Mouse (Mus musculus) erythroblast, embryonic 14.5 days (primary cell): ENCODE data around the gene Olfr684. TPM values are rescaled to one million over a fixed set of nuclear protein-coding genes. Genes with fewer than 3 reads are reported as not detected.

Experiments used
- H3K27me3 ChIP-seq: 2 replicates; pipeline ENCODE4 v1.6.1; 2012; ENCODE audit warnings: inconsistent platforms; ENCODE audit not compliant: control insufficient read depth
- H3K36me3 ChIP-seq: 2 replicates; pipeline ENCODE4 v1.6.1; 2012; ENCODE audit warnings: mild to moderate bottlenecking, inconsistent platforms; ENCODE audit not compliant: control insufficient read depth
- H3K4me1 ChIP-seq: 2 replicates; pipeline ENCODE4 v1.6.1; 2012; ENCODE audit warnings: inconsistent platforms; ENCODE audit not compliant: control insufficient read depth
- H3K4me3 ChIP-seq: replicated peaks from 2 replicates; pipeline ENCODE3; 2012; ENCODE audit warnings: moderate library complexity, mild to moderate bottlenecking, inconsistent platforms
- H3K9me3 ChIP-seq: 2 replicates; pipeline ENCODE4 v1.6.1; 2012; ENCODE audit warnings: low read length, inconsistent platforms, mixed read lengths; ENCODE audit not compliant: control insufficient read depth
- GATA1 ChIP-seq: IDR thresholded peaks from 2 replicates; pipeline ENCODE4 v1.6.1; 2012; ENCODE audit warnings: low read length, inconsistent platforms, mixed read lengths
- TAL1 ChIP-seq: IDR thresholded peaks from 3 replicates; pipeline ENCODE4 v1.6.1; 2012; ENCODE audit warnings: low read length, inconsistent platforms, mixed read lengths
- polyA plus RNA-seq: library from polyadenylated mRNA; stranded (reverse); fragments of >175 nt; gene quantifications from 2 replicates; pipeline ENCODE4 v1.2.3, GENCODE M21; 2012

The Olfr684 gene
- not detected in 2 replicates for polyA plus RNA-seq

DNA sequence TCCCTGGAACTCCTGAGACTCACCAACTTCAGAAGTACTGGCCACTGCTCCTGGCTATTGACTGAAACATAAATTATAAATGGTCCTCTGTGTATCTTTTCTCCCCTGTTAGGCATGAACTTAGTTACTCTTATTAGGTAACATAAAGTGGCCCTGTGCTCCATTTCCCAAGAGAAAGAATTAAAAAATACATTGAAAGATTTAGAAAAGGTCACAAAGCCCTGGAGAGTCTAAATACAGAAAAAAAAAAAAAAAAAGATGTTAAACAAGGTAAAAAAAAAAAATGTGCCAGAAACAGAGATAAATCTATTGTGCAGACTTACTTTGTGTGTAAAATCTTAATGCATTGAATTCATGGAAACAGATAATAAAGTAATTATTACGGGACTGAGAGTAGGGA is at the start of gene Olfr684:
TSS of gene Olfr684 (minus strand) at position 101 of the 400 bp plus-strand sequence.
- Histone ChIP-seq H3K36me3 (no peaks in the 10 kb centered on the region), H3K27me3 (no peaks in the 10 kb centered on the region), H3K4me3 (no peak within 1 kb of the TSS), H3K9me3 (no peaks in the 10 kb centered on the region), H3K4me1 (no peaks in the 10 kb centered on the region)
- TF ChIP-seq GATA1 (no peak), TAL1 (no peak)

DNA sequence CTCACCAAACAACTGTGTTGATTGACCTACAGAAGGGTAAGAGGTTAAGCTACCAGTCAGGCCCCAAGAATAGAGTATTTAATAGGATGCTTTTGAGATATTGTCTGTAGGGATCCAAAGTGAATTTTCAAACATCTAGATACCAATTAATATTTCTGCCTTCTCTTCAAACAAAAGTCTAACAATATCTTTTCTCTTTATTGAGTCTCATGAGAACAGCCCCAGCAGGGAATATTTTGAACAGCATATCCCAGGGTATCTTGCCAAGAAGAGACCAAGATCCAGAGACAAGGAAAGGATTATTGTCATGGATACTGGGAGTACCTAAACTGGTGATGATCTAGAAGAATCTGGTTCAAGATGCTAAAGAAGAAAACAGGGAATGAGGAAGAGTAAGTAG is 43.9 kb upstream of the Olfr684 start, which contains the start of gene Olfr686:
TSS of gene Olfr686 (minus strand) at position 101 of the 400 bp plus-strand sequence.
- Histone ChIP-seq H3K27me3 (no peaks in the 10 kb centered on the region), H3K36me3 (no peaks in the 10 kb centered on the region), H3K4me1 (no peaks in the 10 kb centered on the region), H3K9me3 (peaks cover 3% of the 10 kb centered on the region), H3K4me3 (no peak within 1 kb of the TSS)
- TF ChIP-seq GATA1 (no peak), TAL1 (no peak)

DNA sequence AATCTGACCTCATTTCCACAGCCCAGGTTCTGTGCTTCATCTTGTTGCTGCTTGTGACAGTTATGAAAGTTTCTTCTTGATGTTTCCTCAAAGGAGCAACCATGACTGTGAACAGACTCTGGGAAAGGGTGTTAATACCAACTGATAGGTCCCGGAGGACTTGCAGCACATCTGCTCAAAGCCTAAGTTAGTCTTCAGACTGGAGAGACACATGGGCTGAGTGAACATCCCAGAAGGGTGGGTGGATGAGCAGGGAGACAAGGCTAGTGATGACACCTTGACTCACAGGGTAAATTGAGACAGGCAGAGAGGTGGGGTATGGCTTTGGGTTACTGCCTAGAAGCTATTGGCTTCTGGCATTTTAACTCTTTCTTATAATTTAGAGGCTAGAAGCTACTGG is 22.5 kb upstream of the Olfr684 start, which contains the start of gene Olfr685:
TSS of gene Olfr685 (minus strand) at position 101 of the 400 bp plus-strand sequence.
- no peak within 1 kb of the TSS for H3K4me3 ChIP-seq
- TF ChIP-seq TAL1 (no peak), GATA1 (no peak)
- H3K4me1 ChIP-seq = no peaks in the 10 kb centered on the region
- H3K27me3 ChIP-seq = no peaks in the 10 kb centered on the region
- H3K36me3 ChIP-seq = no peaks in the 10 kb centered on the region
- H3K9me3 ChIP-seq = no peaks in the 10 kb centered on the region; the same call in 1 of the 2 replicates

DNA sequence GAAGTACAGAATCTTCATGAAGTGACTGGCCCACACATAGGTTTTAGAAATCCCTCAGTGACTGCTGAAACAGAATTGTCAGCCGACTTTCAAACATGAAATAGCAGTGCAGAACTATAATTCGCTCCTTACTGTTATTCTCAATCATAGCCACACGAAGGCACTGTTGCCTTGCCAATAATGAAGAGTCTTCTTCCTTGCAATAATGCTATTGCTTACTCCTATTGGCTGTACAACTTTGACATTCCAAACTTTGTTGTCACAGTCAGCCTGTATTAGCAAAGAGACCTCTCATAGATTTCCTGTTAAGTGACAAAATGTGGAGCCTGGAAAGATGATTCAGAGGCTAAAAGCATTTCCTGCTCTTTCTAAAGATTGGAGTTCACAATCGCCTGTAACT is 7.3 kb upstream of the Olfr684 start:
- Histone ChIP-seq H3K27me3 (no peaks in the 10 kb centered on the region), H3K36me3 (no peaks in the 10 kb centered on the region), H3K9me3 (no peaks in the 10 kb centered on the region), H3K4me1 (no peaks in the 10 kb centered on the region), H3K4me3 (no peak overlapping the region)
- no peak for TF ChIP-seq GATA1
- no peak for TF ChIP-seq TAL1

DNA sequence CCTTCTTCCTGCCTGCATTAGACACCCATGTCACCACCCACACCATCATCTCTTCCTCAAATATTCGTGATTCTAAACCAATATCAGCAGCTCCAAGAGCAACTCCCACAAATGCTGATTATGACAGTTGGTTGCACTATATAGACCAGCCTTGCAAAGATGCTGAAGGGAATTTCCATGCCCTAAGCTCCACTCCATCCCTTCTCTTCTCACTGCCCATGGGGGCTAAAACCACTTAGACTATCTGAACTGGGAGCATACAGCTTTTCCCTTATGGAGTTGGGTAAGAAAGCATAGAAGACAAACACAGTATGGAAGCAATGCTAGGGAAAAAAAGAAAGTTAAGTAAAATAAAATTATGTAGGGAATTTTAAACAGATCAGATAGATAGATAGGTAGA is 16.5 kb downstream of the Olfr684 start, which contains the start of gene Olfr683:
TSS of gene Olfr683 (minus strand) at position 101 of the 400 bp plus-strand sequence.
- TF ChIP-seq GATA1 = no peak
- no peak for TF ChIP-seq TAL1
- H3K4me1 ChIP-seq = no peaks in the 10 kb centered on the region
- no peak within 1 kb of the TSS for H3K4me3 ChIP-seq
- H3K36me3 ChIP-seq = no peaks in the 10 kb centered on the region
- no peaks in the 10 kb centered on the region for H3K27me3 ChIP-seq
- no peaks in the 10 kb centered on the region for H3K9me3 ChIP-seq

DNA sequence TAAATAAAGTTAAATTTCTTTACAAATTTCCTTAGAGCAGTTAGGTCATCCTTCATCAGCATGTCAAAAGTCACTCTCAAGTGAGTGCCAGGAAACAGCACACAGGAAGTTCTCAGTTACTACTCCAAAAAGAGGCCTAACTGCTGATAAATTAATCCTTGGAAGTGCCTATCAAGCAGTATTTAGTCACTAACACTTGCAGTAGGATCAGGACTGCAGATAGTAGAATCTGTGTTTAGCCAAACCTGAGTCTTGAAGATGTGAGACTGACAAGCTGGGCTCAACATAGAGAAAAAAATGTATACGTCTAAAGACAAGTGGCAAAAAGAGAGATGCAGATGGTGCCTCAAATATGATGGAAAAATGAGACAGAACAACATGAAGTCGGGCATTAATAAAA is 22.2 kb downstream of the Olfr684 start:
- Histone ChIP-seq H3K27me3 (no peaks in the 10 kb centered on the region), H3K4me1 (no peaks in the 10 kb centered on the region), H3K36me3 (no peaks in the 10 kb centered on the region), H3K4me3 (no peak overlapping the region), H3K9me3 (0 out of 2 replicates have a peak, but pooled peaks cover 2% of the 10 kb centered on the region)
- no peak for TF ChIP-seq TAL1
- TF ChIP-seq GATA1 = no peak

DNA sequence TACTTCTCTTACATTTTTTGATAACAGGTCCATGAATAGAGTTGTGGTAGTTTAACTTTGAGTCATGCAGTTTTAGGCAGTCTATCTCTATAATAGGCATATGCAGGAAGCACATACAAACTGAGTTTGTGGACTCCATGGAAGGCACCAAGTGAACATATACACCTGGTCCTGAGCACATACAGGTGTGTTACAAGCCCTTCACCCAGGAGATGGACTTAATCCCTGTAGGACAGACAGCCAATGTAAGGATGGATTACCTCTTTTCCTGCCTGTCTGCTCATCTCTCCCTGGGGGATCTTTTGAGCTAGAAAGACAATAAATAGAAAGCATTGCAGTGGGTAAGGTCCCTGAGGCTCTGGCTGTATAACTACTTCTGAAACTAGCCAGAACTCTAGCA is 46.9 kb downstream of the Olfr684 start, which contains the start of gene Olfr681:
TSS of gene Olfr681 (plus strand) at position 301 of the 400 bp plus-strand sequence.
- Histone ChIP-seq H3K27me3 (no peaks in the 10 kb centered on the region), H3K4me3 (no peak within 1 kb of the TSS), H3K36me3 (no peaks in the 10 kb centered on the region), H3K4me1 (no peaks in the 10 kb centered on the region), H3K9me3 (no peaks in the 10 kb centered on the region)
- TF ChIP-seq TAL1 = no peak
- TF ChIP-seq GATA1 = no peak

Other genes starting within 250 kb of the Olfr684 start
- not detected in 2 replicates for gene Olfr667, start 242.2 kb downstream of the Olfr684 start, polyA plus RNA-seq
- not detected in 2 replicates for gene Olfr668, start 235.6 kb downstream of the Olfr684 start, polyA plus RNA-seq
- gene Olfr669, start 229.4 kb downstream of the Olfr684 start, polyA plus RNA-seq = not detected in 2 replicates
- gene Olfr670, start 201.0 kb downstream of the Olfr684 start, polyA plus RNA-seq = not detected in 2 replicates
- gene Olfr671, start 184.5 kb downstream of the Olfr684 start, polyA plus RNA-seq = not detected in 2 replicates
- gene Olfr672, start 161.6 kb downstream of the Olfr684 start, polyA plus RNA-seq = not detected in 2 replicates
- not detected in 2 replicates for gene Olfr675, start 135.2 kb downstream of the Olfr684 start, polyA plus RNA-seq
- gene Olfr676, start 131.0 kb downstream of the Olfr684 start, polyA plus RNA-seq = not detected in 2 replicates
- not detected in 2 replicates for gene Olfr677, start 112.3 kb downstream of the Olfr684 start, polyA plus RNA-seq
- gene Olfr678, start 99.2 kb downstream of the Olfr684 start, polyA plus RNA-seq = not detected in 2 replicates
- gene Olfr679, start 82.4 kb downstream of the Olfr684 start, polyA plus RNA-seq = 0.01 and 0.02 TPM in 2 replicates
- gene Olfr680-ps1, start 70.8 kb downstream of the Olfr684 start, polyA plus RNA-seq = not detected in 2 replicates
- gene Olfr681, start 46.8 kb downstream of the Olfr684 start, polyA plus RNA-seq = not detected in 2 replicates
- gene Olfr683, start 16.6 kb downstream of the Olfr684 start, polyA plus RNA-seq = not detected in 2 replicates
- not detected in 2 replicates for gene Olfr685, start 22.4 kb upstream of the Olfr684 start, polyA plus RNA-seq
- gene Olfr686, start 43.8 kb upstream of the Olfr684 start, polyA plus RNA-seq = not detected in 2 replicates
- not detected in 2 replicates for gene Olfr688, start 124.4 kb upstream of the Olfr684 start, polyA plus RNA-seq
- not detected in 2 replicates for gene Olfr689, start 147.5 kb upstream of the Olfr684 start, polyA plus RNA-seq
- not detected in 2 replicates for gene Olfr690, start 170.5 kb upstream of the Olfr684 start, polyA plus RNA-seq
- gene Olfr691, start 178.6 kb upstream of the Olfr684 start, polyA plus RNA-seq = not detected in 2 replicates
- not detected in 2 replicates for gene Olfr692, start 204.6 kb upstream of the Olfr684 start, polyA plus RNA-seq
- gene Gm5901, start 211.4 kb upstream of the Olfr684 start, polyA plus RNA-seq = not detected in 2 replicates
- 3.4 and 4.0 TPM in 2 replicates for gene Fam160a2, start 236.4 kb upstream of the Olfr684 start, polyA plus RNA-seq
- not detected in 2 replicates for gene Cnga4, start 240.9 kb upstream of the Olfr684 start, polyA plus RNA-seq